Mouse (Mus musculus): ENCODE data around the gene Mpdu1. TPM values are rescaled to one million over a fixed set of nuclear protein-coding genes. Genes with fewer than 3 reads are reported as not detected.
A peak's percentile ranks its signal among the peaks of the same experiment; 100 is the strongest.
"Not testable (repeated sequence)": the region's sequence is repeated elsewhere in the genome, so short reads cannot be mapped to it uniquely, and the experiment has no call there.

The Mpdu1 gene
- total RNA-seq (2015; ENCODE audit: low replicate concordance), result 12.2 and 16.2 TPM in 2 replicates
- 17.7 and 28.4 TPM in 2 replicates for total RNA-seq (2017; ENCODE audit: low replicate concordance)

DNA sequence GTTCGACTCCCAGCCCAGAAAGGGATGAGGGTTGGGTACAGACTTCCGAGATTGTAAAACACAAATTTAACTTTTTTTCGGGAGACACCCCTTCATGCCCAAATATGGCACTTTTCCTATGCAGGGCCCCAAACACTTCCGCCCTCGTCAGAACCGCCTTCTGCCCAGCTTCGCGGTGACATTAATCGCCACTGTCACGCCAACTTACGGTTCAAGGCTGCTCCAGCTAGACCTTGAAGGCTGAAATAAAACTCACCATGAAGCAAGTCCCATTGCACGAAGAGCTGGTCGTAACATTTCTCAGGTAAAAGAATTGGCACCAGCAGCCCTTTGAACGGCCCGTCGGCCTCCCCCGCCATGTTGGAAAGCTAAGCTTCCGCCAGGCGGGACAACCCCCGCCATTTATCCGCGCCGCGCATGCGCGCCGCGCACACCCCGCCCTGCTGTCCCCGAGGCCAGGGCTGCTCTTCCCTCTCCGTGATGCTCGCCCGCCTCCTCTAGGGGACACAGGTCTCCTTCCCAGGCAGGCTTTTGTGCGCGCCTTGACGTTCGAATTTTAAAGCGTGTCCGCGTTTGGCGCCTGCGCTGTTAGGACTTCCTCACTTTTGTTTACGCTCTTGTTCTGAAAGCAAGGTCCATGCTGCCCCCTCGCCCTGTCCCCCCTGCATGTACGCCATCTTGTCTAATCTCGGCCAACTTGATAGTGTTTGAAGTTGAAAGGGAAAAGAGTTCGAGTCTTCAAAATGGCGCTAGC, at the start of gene Mpdu1:
TSS of gene Mpdu1 (minus strand) at position 430 of the 754 bp plus-strand sequence.
- ATAC-seq (replicated peaks; ENCODE audit: low FRiP score, poor library complexity, severe bottlenecking), result peak; percentile 96

DNA sequence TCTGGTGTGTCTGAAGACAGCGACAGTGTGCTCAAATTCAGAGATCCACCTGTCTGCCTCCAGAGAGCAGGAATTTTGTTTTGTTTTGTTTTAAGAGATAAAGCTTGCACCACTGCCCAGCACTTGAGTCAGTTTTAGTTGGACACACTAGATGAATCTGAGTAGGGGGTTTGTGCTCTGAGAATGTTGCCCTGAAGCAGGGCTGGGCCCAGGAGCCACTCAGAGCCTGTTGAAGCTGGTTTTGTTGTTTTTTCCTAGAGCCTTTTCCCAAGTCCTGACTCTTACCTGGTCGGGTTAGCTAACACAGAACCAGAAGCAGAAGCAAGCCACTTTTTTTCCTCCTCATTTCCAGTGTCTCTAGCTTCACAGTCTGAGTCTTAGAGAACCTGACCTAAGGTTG, 48.6 kb upstream of the Mpdu1 start:
- no peak for ATAC-seq (replicated peaks; ENCODE audit: low FRiP score, poor library complexity, severe bottlenecking)

DNA sequence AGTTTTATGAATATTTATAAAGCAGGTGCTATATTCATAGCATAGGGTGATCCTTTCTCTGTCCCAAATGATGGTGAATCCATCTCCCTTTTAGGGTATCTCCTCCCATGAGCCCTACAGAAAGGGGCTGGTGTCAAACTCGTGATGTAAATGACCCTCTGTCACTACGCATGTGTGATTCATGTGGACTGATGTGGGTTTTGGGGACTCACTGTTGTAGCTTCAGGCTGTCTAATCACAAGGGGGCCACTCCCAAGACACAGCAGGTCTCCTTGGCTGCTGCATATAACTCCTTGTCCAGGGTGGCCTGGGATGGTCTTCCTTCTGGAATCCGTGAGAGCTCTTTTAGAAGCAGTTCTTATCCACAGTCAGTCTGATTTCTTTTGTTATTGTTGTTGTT, 48.0 kb upstream of the Mpdu1 start:
- 0 out of 2 replicates have a peak, but pooled peaks have one; percentile 41 for ATAC-seq (replicated peaks; ENCODE audit: low FRiP score, poor library complexity, severe bottlenecking)

- ATAC-seq (replicated peaks; ENCODE audit: low FRiP score, poor library complexity, severe bottlenecking), result peak; percentile 62
Observed at GRCm38 (mm10) chr11:69709554-69710446, 47.4 kb upstream of the Mpdu1 start.

DNA sequence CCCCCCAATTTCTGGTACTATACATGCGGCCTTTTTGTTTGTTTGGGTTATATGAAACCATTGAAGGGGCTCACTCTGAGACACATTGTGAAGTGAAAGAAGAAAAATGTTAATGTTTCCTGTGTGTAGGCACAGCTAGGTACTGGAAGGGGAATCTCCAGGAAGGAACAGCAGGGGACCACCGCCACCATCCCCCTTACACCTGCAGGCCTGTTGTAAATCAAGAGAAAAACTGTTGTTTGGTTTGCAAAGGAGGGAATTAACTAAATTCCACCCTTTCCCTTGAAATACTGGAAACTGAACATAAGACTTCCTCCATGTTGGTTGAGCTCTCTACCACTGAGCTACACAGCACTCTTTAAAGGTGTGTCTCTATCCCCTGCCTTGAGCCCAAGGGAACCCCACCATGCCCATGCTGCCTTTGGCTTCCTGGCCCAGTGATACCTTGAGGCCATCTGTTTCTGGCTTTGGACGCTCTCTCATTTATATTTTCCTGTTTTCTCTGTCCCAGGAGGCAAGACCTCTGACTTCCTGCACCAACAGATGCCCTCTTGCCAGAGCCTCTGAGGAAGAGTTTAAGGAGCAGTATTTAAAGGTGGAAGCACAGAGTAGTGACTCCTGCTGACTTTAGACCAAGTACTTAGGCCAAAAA, 46.3 kb upstream of the Mpdu1 start:
- no peak for ATAC-seq (replicated peaks; ENCODE audit: low FRiP score, poor library complexity, severe bottlenecking)

GRCm38 (mm10) chr11:69707873-69708381, 45.5 kb upstream of the Mpdu1 start:
- ATAC-seq (replicated peaks; ENCODE audit: low FRiP score, poor library complexity, severe bottlenecking), result no peak

DNA sequence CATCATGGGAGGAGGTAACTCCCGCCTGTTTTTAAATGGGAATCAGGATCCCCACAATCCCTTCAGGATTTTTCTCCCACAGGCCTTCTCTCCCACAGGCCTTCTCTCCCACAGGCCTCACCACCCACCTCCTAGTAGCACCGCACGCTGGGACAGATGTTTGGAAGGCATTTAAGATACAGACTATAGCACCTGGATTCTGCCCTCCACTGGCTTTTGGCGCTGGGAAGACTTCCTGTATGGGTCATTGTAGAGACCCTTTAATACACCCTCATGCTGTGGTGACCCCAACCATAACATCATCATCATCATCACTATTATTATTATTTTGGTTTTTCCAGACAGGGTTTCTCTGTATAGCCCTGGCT, 45.0 kb upstream of the Mpdu1 start:
- ATAC-seq (replicated peaks; ENCODE audit: low FRiP score, poor library complexity, severe bottlenecking), result no peak

- no peak for ATAC-seq (replicated peaks; ENCODE audit: low FRiP score, poor library complexity, severe bottlenecking)
Observed at GRCm38 (mm10) chr11:69706775-69707479, 44.5 kb upstream of the Mpdu1 start.

DNA sequence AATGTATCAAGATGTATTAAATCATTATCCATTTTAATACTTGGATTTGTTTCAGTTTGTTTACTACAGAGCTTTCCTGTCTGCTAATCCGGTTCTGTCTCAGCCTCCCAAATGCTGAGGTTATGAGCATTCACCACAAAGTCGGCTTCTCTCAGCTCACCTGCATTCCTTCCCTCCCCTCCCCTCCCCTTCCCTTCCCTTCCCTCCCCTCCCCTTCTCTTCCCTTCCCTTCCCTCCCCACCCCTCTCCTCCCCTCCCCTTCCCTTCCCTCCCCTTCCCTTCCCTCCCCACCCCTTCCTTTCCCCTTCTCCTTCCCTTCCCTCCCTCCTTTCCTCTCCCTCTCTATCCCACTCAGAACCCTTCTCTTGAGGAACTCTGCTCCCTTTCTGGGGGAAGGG, 42.2 kb upstream of the Mpdu1 start:
- no peak for ATAC-seq (replicated peaks; ENCODE audit: low FRiP score, poor library complexity, severe bottlenecking)

GRCm38 (mm10) chr11:69703814-69704612, 41.6 kb upstream of the Mpdu1 start:
- ATAC-seq (replicated peaks; ENCODE audit: low FRiP score, poor library complexity, severe bottlenecking), result no peak

GRCm38 (mm10) chr11:69703381-69703780, 40.9 kb upstream of the Mpdu1 start:
- not testable (repeated sequence) for ATAC-seq (replicated peaks; ENCODE audit: low FRiP score, poor library complexity, severe bottlenecking)

- ATAC-seq (replicated peaks; ENCODE audit: low FRiP score, poor library complexity, severe bottlenecking), result not testable (repeated sequence)
Observed at GRCm38 (mm10) chr11:69702886-69703285, 40.4 kb upstream of the Mpdu1 start.

DNA sequence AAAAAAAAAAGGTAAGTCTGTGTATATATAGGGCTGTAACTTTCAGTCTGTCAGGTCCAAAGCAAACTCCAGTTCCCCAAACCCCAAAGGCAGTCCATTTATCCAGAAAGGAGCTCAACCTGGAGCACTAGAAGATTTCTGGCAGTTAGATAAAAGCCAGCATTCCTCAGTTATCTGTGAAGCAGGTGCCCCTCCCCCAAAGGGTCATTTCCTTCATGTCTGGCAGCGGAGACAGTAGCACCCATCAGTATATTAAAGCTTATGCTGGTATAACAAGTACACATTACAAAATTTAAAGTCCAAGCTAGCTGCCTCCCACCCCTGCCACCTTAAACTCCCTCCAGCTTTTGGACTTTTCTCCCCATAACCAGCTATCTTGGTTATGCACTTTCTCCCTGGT, 37.2 kb upstream of the Mpdu1 start:
- ATAC-seq (replicated peaks; ENCODE audit: low FRiP score, poor library complexity, severe bottlenecking), result no peak

- ATAC-seq (replicated peaks; ENCODE audit: low FRiP score, poor library complexity, severe bottlenecking), result no peak
Observed at GRCm38 (mm10) chr11:69698574-69698973, 36.1 kb upstream of the Mpdu1 start.

DNA sequence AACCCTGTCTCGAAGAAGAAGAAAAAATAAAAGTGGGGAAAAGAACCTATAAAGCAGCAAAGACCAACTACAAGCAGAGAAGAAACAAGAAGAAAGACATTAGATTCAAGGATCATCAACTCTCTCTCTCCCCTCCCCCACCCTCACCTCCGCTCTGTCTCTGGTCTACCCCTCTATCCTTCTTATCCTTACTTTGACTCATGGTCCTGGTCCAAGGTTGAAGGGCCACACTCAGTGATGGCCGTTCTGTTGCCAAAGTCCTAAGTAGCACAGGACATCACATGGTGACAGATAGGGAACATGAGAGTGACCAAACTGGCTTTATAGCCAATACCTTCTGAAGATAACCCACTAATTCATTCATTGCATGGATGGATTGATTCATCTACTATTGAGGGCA, 35.0 kb upstream of the Mpdu1 start:
- no peak for ATAC-seq (replicated peaks; ENCODE audit: low FRiP score, poor library complexity, severe bottlenecking)

DNA sequence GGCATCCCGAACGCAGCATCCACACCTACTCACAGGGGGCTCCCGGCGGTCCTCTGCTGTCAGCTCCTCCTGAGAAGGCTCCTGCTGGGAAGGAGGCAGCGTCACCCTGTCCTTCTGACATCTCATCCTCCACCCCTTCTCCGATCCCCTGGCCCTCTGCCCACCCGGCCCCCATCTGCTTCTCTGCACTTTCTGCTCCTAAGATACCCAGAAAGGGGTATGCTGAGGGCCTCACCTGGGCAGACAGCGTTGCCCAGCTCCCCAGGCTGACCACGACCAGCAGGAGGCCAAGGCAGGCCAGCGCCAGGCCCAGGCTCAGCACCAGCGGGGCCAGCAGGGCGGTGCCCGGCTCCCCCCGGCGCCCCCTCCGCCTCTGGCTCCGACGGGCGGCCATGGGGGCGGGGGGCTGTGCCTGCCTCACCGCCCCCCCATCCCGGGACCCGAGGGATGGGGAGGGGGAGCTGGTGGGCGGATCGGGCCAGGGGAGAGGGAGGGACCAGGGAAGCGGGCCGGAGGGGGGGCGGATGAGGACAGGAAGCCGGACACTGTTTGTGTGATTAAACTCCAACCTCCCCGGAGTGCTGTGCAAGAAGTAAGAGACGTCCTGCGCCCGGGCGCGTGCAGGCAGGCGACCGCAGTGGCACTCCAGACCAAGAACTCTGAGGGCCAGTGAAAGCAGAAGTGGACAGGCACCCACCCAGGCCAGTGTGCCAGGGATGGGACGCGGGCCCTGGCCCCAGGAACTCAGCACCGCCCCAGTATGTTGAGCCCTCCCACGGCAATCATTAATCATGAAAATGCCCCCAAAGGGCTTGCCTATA, 33.1 kb upstream of the Mpdu1 start, which contains the start of the genes Tnfsf12 and Tnfsfm13:
TSS of gene Tnfsf12 (minus strand) at position 489 of the 821 bp plus-strand sequence.
TSS of gene Tnfsfm13 (minus strand) at position 738 of the 821 bp plus-strand sequence.
- ATAC-seq (replicated peaks; ENCODE audit: low FRiP score, poor library complexity, severe bottlenecking), result no peak

GRCm38 (mm10) chr11:69695046-69695360, 32.6 kb upstream of the Mpdu1 start:
- ATAC-seq (replicated peaks; ENCODE audit: low FRiP score, poor library complexity, severe bottlenecking), result no peak

DNA sequence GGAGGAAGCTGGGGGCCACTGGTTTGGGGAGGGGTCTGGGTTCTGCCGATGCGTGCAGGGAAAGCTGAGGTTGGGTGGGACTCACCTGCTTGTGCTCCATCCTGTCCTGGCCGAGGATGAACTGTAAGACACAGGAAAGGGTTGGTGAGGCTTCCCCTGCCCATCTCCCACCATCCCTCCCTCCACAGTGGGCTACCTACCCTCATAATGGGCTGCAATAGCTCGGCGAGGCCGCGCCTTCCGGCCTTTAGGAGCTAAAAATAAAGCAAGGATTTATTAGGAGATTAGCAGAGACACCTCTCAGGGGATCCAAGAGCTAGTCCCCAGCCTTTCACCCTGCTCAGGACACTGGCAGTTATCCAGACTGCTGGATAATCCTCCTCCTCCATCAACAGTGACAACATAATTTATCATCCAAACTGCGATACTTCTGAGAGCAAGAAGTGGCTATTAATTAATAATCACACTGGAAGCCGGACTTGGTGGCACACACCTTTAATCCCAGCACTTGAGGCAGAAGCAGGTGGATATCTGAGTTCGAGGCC, 31.1 kb upstream of the Mpdu1 start:
- ATAC-seq (replicated peaks; ENCODE audit: low FRiP score, poor library complexity, severe bottlenecking), result no peak
